Mouse (Mus musculus): ENCODE data around the gene Chst11. TPM values are rescaled to one million over a fixed set of nuclear protein-coding genes. Genes with fewer than 3 reads are reported as not detected.
A peak's percentile ranks its signal among the peaks of the same experiment; 100 is the strongest.

The Chst11 gene
- polyA plus RNA-seq, 1 experiment from 2014 or later, result 3.7 TPM

DNA sequence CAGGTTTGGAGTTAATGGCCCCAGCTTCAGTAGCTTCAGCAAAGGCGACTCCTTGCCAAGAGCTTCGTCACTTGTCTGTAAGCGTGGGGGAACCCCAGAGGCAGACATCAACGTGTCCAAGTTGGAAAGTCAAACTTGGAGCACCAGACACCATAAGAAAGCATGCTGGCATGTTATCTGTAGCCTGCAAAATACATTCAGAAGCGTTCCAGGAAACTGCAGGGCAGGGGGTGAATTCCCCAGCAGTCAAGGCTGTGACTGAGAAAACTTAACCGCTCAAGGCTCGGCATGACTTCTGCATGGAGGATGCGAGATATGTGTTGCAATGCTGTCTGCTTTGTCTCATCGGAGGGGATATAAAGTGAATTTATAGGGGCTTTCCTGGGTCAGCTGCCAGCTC lies 98.6 kb downstream of the Chst11 start:
- Histone ChIP-seq H3K36me3 (no peaks in the 10 kb centered on the region), H3K4me2 (no peak overlapping the region), H3K4me3 (no peak overlapping the region), H3K4me1 (peaks cover 63% of the 10 kb centered on the region), H3K9me3 (no peaks in the 10 kb centered on the region), H3K27me3 (no peaks in the 10 kb centered on the region), H3K27ac (no peak overlapping the region), H3K9ac (no peak overlapping the region)
- ATAC-seq (ENCODE audit: insufficient number of reproducible peaks, low FRiP score, low TSS enrichment, low read depth), result 0 out of 2 replicates have a peak, but pooled peaks have one; percentile 30
- WGBS, result 21% methylated on average over 9 of the region's 9 CpGs

DNA sequence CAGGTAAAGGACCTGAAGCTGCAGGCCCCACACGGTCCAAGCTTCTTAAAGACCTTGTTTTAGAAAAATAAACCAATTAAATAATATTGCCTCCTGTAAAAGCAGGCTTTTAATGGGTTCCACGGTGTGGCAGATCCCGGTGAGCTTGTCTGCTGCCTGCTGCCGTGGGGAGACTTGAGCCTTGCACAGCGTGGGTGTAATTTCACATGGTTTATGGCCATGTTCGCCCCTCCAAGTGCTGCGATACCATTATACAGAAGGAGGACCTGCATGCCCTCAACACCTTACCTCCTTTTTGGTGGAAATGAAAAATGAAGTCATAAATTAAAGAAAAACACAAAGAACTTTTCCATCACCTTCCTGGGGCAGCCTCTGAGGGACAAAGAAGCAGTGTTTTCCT lies 103.0 kb downstream of the Chst11 start:
- no peak for ATAC-seq (ENCODE audit: insufficient number of reproducible peaks, low FRiP score, low TSS enrichment, low read depth)
- WGBS, result 38% methylated on average over 7 of the region's 7 CpGs
- Histone ChIP-seq H3K9me3 (no peaks in the 10 kb centered on the region), H3K27me3 (0 out of 2 replicates have a peak, but pooled peaks cover 5% of the 10 kb centered on the region), H3K4me1 (peaks cover 33% of the 10 kb centered on the region), H3K27ac (no peak overlapping the region), H3K4me2 (no peak overlapping the region), H3K9ac (no peak overlapping the region), H3K36me3 (no peaks in the 10 kb centered on the region), H3K4me3 (no peak overlapping the region)

GRCm38 (mm10) chr10:83088826-83089225 lies 103.5 kb downstream of the Chst11 start:
- Histone ChIP-seq H3K4me1 (peaks cover 28% of the 10 kb centered on the region), H3K9ac (no peak overlapping the region), H3K9me3 (no peaks in the 10 kb centered on the region), H3K27ac (no peak overlapping the region), H3K4me3 (no peak overlapping the region), H3K4me2 (no peak overlapping the region), H3K27me3 (0 out of 2 replicates have a peak, but pooled peaks cover 7% of the 10 kb centered on the region), H3K36me3 (no peaks in the 10 kb centered on the region)
- no peak for ATAC-seq (ENCODE audit: insufficient number of reproducible peaks, low FRiP score, low TSS enrichment, low read depth)
- WGBS, result 53% methylated on average over 2 of the region's 2 CpGs

DNA sequence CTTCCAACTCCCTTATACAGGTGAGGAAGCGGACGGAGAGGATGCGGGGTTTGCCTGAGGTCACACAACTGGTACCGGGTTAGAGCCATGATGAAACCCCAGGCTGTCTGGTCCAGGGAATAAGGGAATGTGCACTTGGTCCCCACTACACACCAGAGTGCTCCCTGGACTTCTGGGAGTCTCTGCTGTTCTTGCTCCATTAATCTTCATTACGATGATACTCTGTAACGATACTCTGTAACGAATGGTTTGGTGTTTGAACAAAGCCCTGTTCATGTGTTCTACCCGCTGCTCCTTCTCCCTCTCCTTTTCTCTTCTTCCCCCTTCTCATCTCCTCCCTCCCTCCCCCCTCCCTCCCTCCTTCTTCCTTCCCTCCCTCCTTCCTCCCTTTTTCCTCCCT lies 104.9 kb downstream of the Chst11 start:
- no peak overlapping the region for H3K27ac ChIP-seq
- peaks cover 23% of the 10 kb centered on the region for H3K4me1 ChIP-seq
- ATAC-seq (ENCODE audit: insufficient number of reproducible peaks, low FRiP score, low TSS enrichment, low read depth), result no peak
- H3K9ac ChIP-seq, result no peak overlapping the region
- H3K4me3 ChIP-seq, result no peak overlapping the region
- no peak overlapping the region for H3K4me2 ChIP-seq
- no peaks in the 10 kb centered on the region for H3K9me3 ChIP-seq
- 76% methylated on average over 8 of the region's 8 CpGs for WGBS
- H3K36me3 ChIP-seq, result no peaks in the 10 kb centered on the region
- 0 out of 2 replicates have a peak, but pooled peaks cover 7% of the 10 kb centered on the region for H3K27me3 ChIP-seq

- H3K27me3 ChIP-seq, result 0 out of 2 replicates have a peak, but pooled peaks cover 7% of the 10 kb centered on the region
- no peak overlapping the region for H3K27ac ChIP-seq
- 83% methylated on average over 6 of the region's 6 CpGs for WGBS
- no peak for ATAC-seq (ENCODE audit: insufficient number of reproducible peaks, low FRiP score, low TSS enrichment, low read depth)
- H3K4me2 ChIP-seq, result no peak overlapping the region
- H3K4me1 ChIP-seq, result peaks cover 23% of the 10 kb centered on the region
- H3K9me3 ChIP-seq, result no peaks in the 10 kb centered on the region
- no peaks in the 10 kb centered on the region for H3K36me3 ChIP-seq
- H3K9ac ChIP-seq, result no peak overlapping the region
- no peak overlapping the region for H3K4me3 ChIP-seq
Measured at GRCm38 (mm10) chr10:83093705-83094104, 108.4 kb downstream of the Chst11 start.

DNA sequence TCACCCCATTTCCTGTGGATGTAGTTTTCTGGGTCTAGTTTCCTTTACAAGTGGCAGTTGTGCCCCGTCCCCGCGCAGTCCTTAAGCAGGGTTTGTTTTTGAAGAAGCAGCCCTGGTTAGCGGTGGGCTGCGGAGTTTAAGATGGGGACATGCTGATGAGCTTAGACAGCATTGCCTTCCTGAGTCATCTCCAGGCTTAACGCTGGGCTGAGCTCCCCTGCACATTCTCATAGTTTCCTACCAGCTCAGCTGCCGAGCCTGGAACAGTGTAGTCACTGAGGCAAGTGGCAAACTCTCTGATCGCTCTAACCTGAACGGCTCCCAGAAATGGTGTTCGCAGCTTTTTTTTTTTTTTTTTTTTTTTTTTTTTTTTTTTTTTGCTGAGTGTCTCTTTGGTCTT lies 109.0 kb downstream of the Chst11 start:
- 0 out of 2 replicates have a peak, but pooled peaks cover 7% of the 10 kb centered on the region for H3K27me3 ChIP-seq
- WGBS, result 81% methylated on average over 10 of the region's 10 CpGs
- no peak for ATAC-seq (ENCODE audit: insufficient number of reproducible peaks, low FRiP score, low TSS enrichment, low read depth)
- no peak overlapping the region for H3K9ac ChIP-seq
- no peaks in the 10 kb centered on the region for H3K9me3 ChIP-seq
- no peaks in the 10 kb centered on the region for H3K36me3 ChIP-seq
- no peak overlapping the region for H3K27ac ChIP-seq
- H3K4me1 ChIP-seq, result peaks cover 26% of the 10 kb centered on the region
- H3K4me3 ChIP-seq, result no peak overlapping the region
- no peak overlapping the region for H3K4me2 ChIP-seq

GRCm38 (mm10) chr10:83094821-83095725 lies 109.8 kb downstream of the Chst11 start:
- Histone ChIP-seq H3K9ac (no peak overlapping the region), H3K4me3 (no peak overlapping the region), H3K9me3 (no peaks in the 10 kb centered on the region), H3K27ac (no peak overlapping the region), H3K27me3 (0 out of 2 replicates have a peak, but pooled peaks cover 7% of the 10 kb centered on the region), H3K4me2 (no peak overlapping the region), H3K36me3 (no peaks in the 10 kb centered on the region), H3K4me1 (peaks cover 32% of the 10 kb centered on the region)
- no peak for ATAC-seq (ENCODE audit: insufficient number of reproducible peaks, low FRiP score, low TSS enrichment, low read depth)
- 74% methylated on average over 16 of the region's 16 CpGs for WGBS

DNA sequence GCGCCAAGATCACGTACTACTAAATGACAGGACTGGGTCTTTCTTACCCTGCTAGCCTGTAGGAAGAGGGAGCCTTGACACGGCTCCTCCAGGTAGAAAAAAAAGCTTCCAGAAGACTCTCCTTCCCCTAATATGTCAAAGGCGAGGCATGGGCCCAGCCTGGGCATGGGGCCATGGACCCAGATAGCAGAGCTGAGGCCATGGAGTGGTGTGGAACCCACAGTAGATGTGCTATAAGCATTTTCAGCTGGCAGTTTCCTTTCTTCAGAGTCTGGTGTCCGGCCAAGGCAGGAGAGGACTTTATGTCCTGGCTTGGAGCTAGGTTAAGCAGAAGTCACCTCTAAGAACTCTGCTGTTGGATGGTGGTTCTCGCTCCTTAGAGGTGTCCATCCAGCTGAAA lies 111.0 kb downstream of the Chst11 start:
- no peak overlapping the region for H3K4me3 ChIP-seq
- no peak overlapping the region for H3K27ac ChIP-seq
- H3K27me3 ChIP-seq, result 0 out of 2 replicates have a peak, but pooled peaks cover 3% of the 10 kb centered on the region
- no peaks in the 10 kb centered on the region for H3K9me3 ChIP-seq
- 94% methylated on average over 6 of the region's 6 CpGs for WGBS
- no peaks in the 10 kb centered on the region for H3K36me3 ChIP-seq
- no peak overlapping the region for H3K9ac ChIP-seq
- H3K4me1 ChIP-seq, result peaks cover 43% of the 10 kb centered on the region
- no peak for ATAC-seq (ENCODE audit: insufficient number of reproducible peaks, low FRiP score, low TSS enrichment, low read depth)
- H3K4me2 ChIP-seq, result no peak overlapping the region

- no peaks in the 10 kb centered on the region for H3K9me3 ChIP-seq
- H3K9ac ChIP-seq, result no peak overlapping the region
- peaks cover 61% of the 10 kb centered on the region for H3K4me1 ChIP-seq
- no peak overlapping the region for H3K4me2 ChIP-seq
- no peaks in the 10 kb centered on the region for H3K36me3 ChIP-seq
- 57% methylated on average over 10 of the region's 10 CpGs for WGBS
- no peak overlapping the region for H3K4me3 ChIP-seq
- ATAC-seq (ENCODE audit: insufficient number of reproducible peaks, low FRiP score, low TSS enrichment, low read depth), result no peak
- peak overlapping the region; percentile 38; the same call in 1 of the 2 replicates for H3K27ac ChIP-seq
- no peaks in the 10 kb centered on the region for H3K27me3 ChIP-seq
Measured at GRCm38 (mm10) chr10:83098940-83099339, 113.6 kb downstream of the Chst11 start.

DNA sequence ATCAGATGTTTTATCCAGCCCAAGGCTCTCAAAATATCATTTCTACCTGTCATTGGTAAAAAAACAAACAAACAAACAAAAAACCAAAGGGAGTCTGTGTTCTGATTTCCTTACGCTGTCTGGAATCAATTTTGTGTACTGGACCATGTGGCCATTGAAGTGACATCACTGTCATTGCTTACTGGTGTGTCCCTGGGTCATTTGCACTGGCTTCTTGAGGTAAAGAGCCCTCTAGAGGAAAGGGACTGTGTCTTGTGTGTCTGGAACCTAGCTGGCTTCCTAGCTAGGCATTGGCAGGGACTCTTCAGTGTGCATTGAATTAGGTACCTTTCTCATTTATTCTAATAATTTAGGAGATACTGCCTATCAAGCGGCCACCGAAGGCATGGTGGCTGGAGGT lies 114.4 kb downstream of the Chst11 start:
- Histone ChIP-seq H3K4me1 (peaks cover 64% of the 10 kb centered on the region), H3K9me3 (no peaks in the 10 kb centered on the region), H3K4me2 (no peak overlapping the region), H3K27ac (no peak overlapping the region), H3K27me3 (no peaks in the 10 kb centered on the region), H3K9ac (no peak overlapping the region), H3K4me3 (no peak overlapping the region), H3K36me3 (no peaks in the 10 kb centered on the region)
- ATAC-seq (ENCODE audit: insufficient number of reproducible peaks, low FRiP score, low TSS enrichment, low read depth), result no peak
- 89% methylated on average over 3 of the region's 3 CpGs for WGBS

DNA sequence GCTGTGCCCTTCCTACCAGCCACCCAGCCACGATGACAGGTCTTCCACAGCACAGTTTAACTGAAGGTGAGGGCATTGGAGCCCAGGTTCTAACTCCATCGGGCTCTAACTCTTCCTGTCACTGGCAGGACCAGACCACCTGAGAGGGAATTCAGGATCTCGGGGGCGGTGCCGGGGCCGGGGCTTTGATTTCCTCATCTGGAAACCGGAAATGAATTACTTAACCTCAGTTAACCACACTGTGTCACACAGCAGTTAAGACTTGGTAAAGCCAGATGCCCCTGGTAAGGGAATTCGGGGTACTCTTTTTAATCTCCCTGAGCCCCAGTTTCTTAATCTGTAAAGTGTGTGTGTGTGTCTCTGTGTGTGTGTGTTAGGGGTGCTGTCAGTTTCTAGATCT lies 115.6 kb downstream of the Chst11 start:
- no peaks in the 10 kb centered on the region for H3K36me3 ChIP-seq
- no peaks in the 10 kb centered on the region for H3K9me3 ChIP-seq
- no peak overlapping the region for H3K4me2 ChIP-seq
- ATAC-seq (ENCODE audit: insufficient number of reproducible peaks, low FRiP score, low TSS enrichment, low read depth), result no peak
- 34% methylated on average over 8 of the region's 8 CpGs for WGBS
- no peak overlapping the region for H3K4me3 ChIP-seq
- no peak overlapping the region for H3K27ac ChIP-seq
- no peaks in the 10 kb centered on the region for H3K27me3 ChIP-seq
- no peak overlapping the region for H3K9ac ChIP-seq
- peaks cover 71% of the 10 kb centered on the region for H3K4me1 ChIP-seq

DNA sequence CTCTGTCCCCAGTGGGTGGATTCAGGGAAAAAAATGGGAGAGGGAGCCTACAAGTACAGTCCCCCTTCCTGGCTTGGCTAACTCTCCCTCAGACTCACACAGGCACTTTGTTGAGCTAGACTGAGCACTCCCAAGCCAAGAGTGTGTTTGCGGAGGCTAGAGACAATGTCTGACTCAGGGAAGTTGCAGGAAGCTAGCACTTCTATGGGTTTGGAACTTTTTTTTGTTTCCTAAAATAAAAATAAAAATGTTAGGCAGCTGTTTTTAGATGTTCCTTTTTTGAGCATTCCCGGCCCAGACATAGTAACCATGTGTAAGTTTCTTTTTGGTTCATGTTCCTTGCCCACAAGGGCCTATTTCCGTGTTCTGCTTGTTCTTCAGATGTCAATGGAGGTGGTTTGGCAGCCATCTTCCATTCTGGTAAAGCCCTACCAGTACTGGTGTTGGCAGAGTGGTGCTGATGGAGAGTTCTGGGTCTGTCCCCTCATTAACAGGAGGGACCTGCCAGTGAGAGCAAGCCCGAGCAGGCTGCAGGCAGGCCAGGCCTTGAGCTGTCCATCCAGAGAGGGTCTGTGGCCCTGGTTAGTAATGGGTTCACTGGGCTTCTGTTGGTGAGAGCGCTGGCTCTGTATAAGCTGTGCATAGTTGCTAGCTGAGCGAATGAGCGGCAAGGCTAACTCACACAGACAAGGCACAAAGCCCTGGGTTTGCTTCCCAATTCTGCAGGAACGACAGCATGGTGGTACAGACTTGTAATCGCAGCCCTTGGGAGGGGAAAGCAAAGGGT lies 116.3 kb downstream of the Chst11 start:
- 78% methylated on average over 9 of the region's 9 CpGs for WGBS
- Histone ChIP-seq H3K4me1 (peaks cover 71% of the 10 kb centered on the region), H3K27ac (no peak overlapping the region), H3K36me3 (no peaks in the 10 kb centered on the region), H3K9me3 (no peaks in the 10 kb centered on the region), H3K4me3 (no peak overlapping the region), H3K4me2 (no peak overlapping the region), H3K9ac (no peak overlapping the region), H3K27me3 (no peaks in the 10 kb centered on the region)
- ATAC-seq (ENCODE audit: insufficient number of reproducible peaks, low FRiP score, low TSS enrichment, low read depth), result no peak

Measured in limb, embryonic 15.5 days (tissue).